Mouse (Mus musculus): Measurements from ENCODE around the gene Sdk2. TPM values are rescaled to one million over a fixed set of nuclear protein-coding genes. Genes with fewer than 3 reads are reported as not detected.

Gene Sdk2
- total RNA-seq, 4 experiments from 2014 or later: 0.65 to 2.1 (median 1.3) TPM

GRCm38 (mm10) chr11:113766284-113766985 lies 300.4 kb downstream of the Sdk2 start:
- DNase-seq (ENCODE audit: low spot score): no peak

- DNase-seq (ENCODE audit: low spot score): no peak
Observed at GRCm38 (mm10) chr11:113764132-113764849, 302.6 kb downstream of the Sdk2 start.

GRCm38 (mm10) chr11:113763449-113763848 lies 303.4 kb downstream of the Sdk2 start:
- no peak for DNase-seq (ENCODE audit: low spot score)

- DNase-seq (ENCODE audit: low spot score): no peak
Observed at GRCm38 (mm10) chr11:113762136-113762797, 304.6 kb downstream of the Sdk2 start.

- no peak for DNase-seq (ENCODE audit: low spot score)
Observed at GRCm38 (mm10) chr11:113761646-113762045, 305.2 kb downstream of the Sdk2 start.

GRCm38 (mm10) chr11:113760476-113760875 lies 306.4 kb downstream of the Sdk2 start:
- DNase-seq (ENCODE audit: low spot score): no peak

- DNase-seq (ENCODE audit: low spot score): no peak
Observed at GRCm38 (mm10) chr11:113758851-113759250, 308.0 kb downstream of the Sdk2 start.

- no peak for DNase-seq (ENCODE audit: low spot score)
Observed at GRCm38 (mm10) chr11:113756578-113756977, 310.3 kb downstream of the Sdk2 start.

GRCm38 (mm10) chr11:113755878-113756277 lies 311.0 kb downstream of the Sdk2 start:
- no peak for DNase-seq (ENCODE audit: low spot score)

- DNase-seq (ENCODE audit: low spot score): no peak
Observed at GRCm38 (mm10) chr11:113754845-113755244, 312.0 kb downstream of the Sdk2 start.

- no peak for DNase-seq (ENCODE audit: low spot score)
Observed at GRCm38 (mm10) chr11:113752685-113753430, 314.0 kb downstream of the Sdk2 start.

GRCm38 (mm10) chr11:113752158-113752661 lies 314.6 kb downstream of the Sdk2 start:
- no peak for DNase-seq (ENCODE audit: low spot score)

- DNase-seq (ENCODE audit: low spot score): peak; percentile 76
Observed at GRCm38 (mm10) chr11:113751484-113752084, 315.3 kb downstream of the Sdk2 start, which contains the start of gene Cdc42ep4. Cdc42ep4 (minus strand) TSS chr11:113751881.

GRCm38 (mm10) chr11:113750571-113751483 lies 316.0 kb downstream of the Sdk2 start:
- DNase-seq (ENCODE audit: low spot score): peak; percentile 74

GRCm38 (mm10) chr11:113749749-113750351 lies 317.0 kb downstream of the Sdk2 start:
- no peak for DNase-seq (ENCODE audit: low spot score)

GRCm38 (mm10) chr11:113748797-113749521 lies 317.9 kb downstream of the Sdk2 start:
- DNase-seq (ENCODE audit: low spot score): no peak

GRCm38 (mm10) chr11:113747725-113748380 lies 319.0 kb downstream of the Sdk2 start:
- no peak for DNase-seq (ENCODE audit: low spot score)

GRCm38 (mm10) chr11:113747056-113747455 lies 319.8 kb downstream of the Sdk2 start:
- DNase-seq (ENCODE audit: low spot score): peak; percentile 74

Data from heart, adult 8-10 months (tissue).